Mouse (Mus musculus): ENCODE data around the gene Prkg1. TPM values are rescaled to one million over a fixed set of nuclear protein-coding genes. Genes with fewer than 3 reads are reported as not detected.

Gene Prkg1
- polyA plus RNA-seq, 1 experiment from 2014 or later = 4.9 TPM

- ATAC-seq = peak; percentile 68
- H3K27ac ChIP-seq (ENCODE audit: low read length) = no peak overlapping the region
Measured at GRCm38 (mm10) chr19:31284581-31284980, 480.3 kb downstream of the Prkg1 start.

GRCm38 (mm10) chr19:31284126-31284525, 480.7 kb downstream of the Prkg1 start:
- 85% methylated on average over 7 of the region's 7 CpGs for WGBS
- H3K27ac ChIP-seq (ENCODE audit: low read length) = no peak overlapping the region
- H3K27me3 ChIP-seq (ENCODE audit: control insufficient read depth, insufficient read depth, low read depth, low read length) = no peaks in the 10 kb centered on the region
- no peaks in the 10 kb centered on the region for H3K9me3 ChIP-seq (replicated peaks; ENCODE audit: control insufficient read depth, low read length, poor library complexity, severe bottlenecking)
- no peak overlapping the region for H3K4me2 ChIP-seq (ENCODE audit: low read length)
- ATAC-seq = peak; percentile 17; the same call in 1 of the 2 replicates
- peaks cover 4% of the 10 kb centered on the region; the same call in 1 of the 2 replicates for H3K4me1 ChIP-seq (ENCODE audit: control insufficient read depth, insufficient read depth, low read length)
- H3K9ac ChIP-seq (ENCODE audit: low read depth, low read length) = no peak overlapping the region
- H3K4me3 ChIP-seq (ENCODE audit: low read depth, low read length) = no peak overlapping the region
- no peaks in the 10 kb centered on the region for H3K36me3 ChIP-seq (ENCODE audit: control insufficient read depth, insufficient read depth, low read length)

More at GRCm38 (mm10) chr19:31284581-31284980, 480.3 kb downstream of the Prkg1 start:
- Histone ChIP-seq H3K36me3 (ENCODE audit: control insufficient read depth, insufficient read depth, low read length) (no peaks in the 10 kb centered on the region), H3K27me3 (ENCODE audit: control insufficient read depth, insufficient read depth, low read depth, low read length) (no peaks in the 10 kb centered on the region), H3K4me3 (ENCODE audit: low read depth, low read length) (no peak overlapping the region), H3K4me2 (ENCODE audit: low read length) (no peak overlapping the region), H3K9me3 (replicated peaks; ENCODE audit: control insufficient read depth, low read length, poor library complexity, severe bottlenecking) (no peaks in the 10 kb centered on the region), H3K4me1 (ENCODE audit: control insufficient read depth, insufficient read depth, low read length) (peaks cover 4% of the 10 kb centered on the region; the same call in 1 of the 2 replicates), H3K9ac (ENCODE audit: low read depth, low read length) (no peak overlapping the region)
- 35% methylated on average over 3 of the region's 3 CpGs for whole genome bisulfite sequencing

GRCm38 (mm10) chr19:31283617-31284016, 481.2 kb downstream of the Prkg1 start:
- H3K9me3 ChIP-seq (replicated peaks; ENCODE audit: control insufficient read depth, low read length, poor library complexity, severe bottlenecking) = no peaks in the 10 kb centered on the region
- no peak for ATAC-seq
- H3K36me3 ChIP-seq (ENCODE audit: control insufficient read depth, insufficient read depth, low read length) = no peaks in the 10 kb centered on the region
- H3K4me1 ChIP-seq (ENCODE audit: control insufficient read depth, insufficient read depth, low read length) = peaks cover 4% of the 10 kb centered on the region; the same call in 1 of the 2 replicates
- H3K27ac ChIP-seq (ENCODE audit: low read length) = no peak overlapping the region
- no peak overlapping the region for H3K9ac ChIP-seq (ENCODE audit: low read depth, low read length)
- no peak overlapping the region for H3K4me3 ChIP-seq (ENCODE audit: low read depth, low read length)
- H3K4me2 ChIP-seq (ENCODE audit: low read length) = no peak overlapping the region
- WGBS = 58% methylated on average over 2 of the region's 2 CpGs
- no peaks in the 10 kb centered on the region for H3K27me3 ChIP-seq (ENCODE audit: control insufficient read depth, insufficient read depth, low read depth, low read length)

DNA sequence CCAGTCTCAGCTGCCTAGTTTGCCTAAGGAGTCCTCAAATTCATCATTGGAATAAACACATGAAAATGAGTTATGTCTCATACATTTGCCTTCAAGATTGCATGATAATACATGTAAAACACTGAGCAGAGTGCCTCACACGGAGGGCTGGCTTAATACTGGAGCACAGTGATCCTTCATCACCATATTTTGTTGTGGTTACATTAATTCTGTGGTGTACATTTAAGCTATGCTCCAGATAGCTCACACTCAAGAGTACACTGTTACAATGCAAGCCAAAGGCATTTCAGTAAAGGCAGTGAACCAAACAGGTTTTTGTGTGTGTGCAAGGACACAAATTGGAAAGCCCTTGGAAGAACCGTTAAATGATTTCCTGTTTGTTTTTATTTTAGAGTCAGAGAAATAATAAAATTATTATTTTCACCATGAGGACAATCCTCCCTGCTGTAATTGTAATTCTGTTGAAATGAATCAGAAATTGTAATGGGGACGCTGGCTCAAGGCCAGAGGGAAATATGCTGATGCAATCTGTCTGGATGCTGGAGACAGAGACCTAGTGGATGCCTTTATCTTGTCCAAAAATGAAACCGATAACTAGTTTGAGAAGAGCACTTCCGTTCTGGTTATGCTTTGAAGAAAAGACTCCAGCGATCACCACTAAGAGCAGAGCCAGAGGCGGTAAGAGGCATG, 484.9 kb downstream of the Prkg1 start:
- Histone ChIP-seq H3K4me3 (ENCODE audit: low read depth, low read length) (no peak overlapping the region), H3K27me3 (ENCODE audit: control insufficient read depth, insufficient read depth, low read depth, low read length) (no peaks in the 10 kb centered on the region), H3K9ac (ENCODE audit: low read depth, low read length) (no peak overlapping the region), H3K27ac (ENCODE audit: low read length) (no peak overlapping the region), H3K36me3 (ENCODE audit: control insufficient read depth, insufficient read depth, low read length) (no peaks in the 10 kb centered on the region), H3K4me1 (ENCODE audit: control insufficient read depth, insufficient read depth, low read length) (peaks cover 4% of the 10 kb centered on the region; the same call in 1 of the 2 replicates), H3K9me3 (replicated peaks; ENCODE audit: control insufficient read depth, low read length, poor library complexity, severe bottlenecking) (no peaks in the 10 kb centered on the region), H3K4me2 (ENCODE audit: low read length) (no peak overlapping the region)
- 71% methylated on average over 7 of the region's 7 CpGs for WGBS
- ATAC-seq = no peak

GRCm38 (mm10) chr19:31262438-31262837, 502.4 kb downstream of the Prkg1 start:
- H3K36me3 ChIP-seq (ENCODE audit: control insufficient read depth, insufficient read depth, low read length) = no peaks in the 10 kb centered on the region
- no peak overlapping the region for H3K4me2 ChIP-seq (ENCODE audit: low read length)
- no peak overlapping the region for H3K4me3 ChIP-seq (ENCODE audit: low read depth, low read length)
- H3K27me3 ChIP-seq (ENCODE audit: control insufficient read depth, insufficient read depth, low read depth, low read length) = no peaks in the 10 kb centered on the region
- H3K9ac ChIP-seq (ENCODE audit: low read depth, low read length) = no peak overlapping the region
- WGBS = 46% methylated on average over 1 of the region's 1 CpGs
- H3K4me1 ChIP-seq (ENCODE audit: control insufficient read depth, insufficient read depth, low read length) = no peaks in the 10 kb centered on the region
- ATAC-seq = no peak
- H3K9me3 ChIP-seq (replicated peaks; ENCODE audit: control insufficient read depth, low read length, poor library complexity, severe bottlenecking) = no peaks in the 10 kb centered on the region
- H3K27ac ChIP-seq (ENCODE audit: low read length) = no peak overlapping the region

- Histone ChIP-seq H3K9me3 (replicated peaks; ENCODE audit: control insufficient read depth, low read length, poor library complexity, severe bottlenecking) (no peaks in the 10 kb centered on the region), H3K4me1 (ENCODE audit: control insufficient read depth, insufficient read depth, low read length) (no peaks in the 10 kb centered on the region), H3K27ac (ENCODE audit: low read length) (no peak overlapping the region), H3K36me3 (ENCODE audit: control insufficient read depth, insufficient read depth, low read length) (no peaks in the 10 kb centered on the region), H3K9ac (ENCODE audit: low read depth, low read length) (no peak overlapping the region), H3K4me2 (ENCODE audit: low read length) (no peak overlapping the region), H3K27me3 (ENCODE audit: control insufficient read depth, insufficient read depth, low read depth, low read length) (no peaks in the 10 kb centered on the region), H3K4me3 (ENCODE audit: low read depth, low read length) (no peak overlapping the region)
- no peak for ATAC-seq
Measured at GRCm38 (mm10) chr19:31260494-31260893, 504.3 kb downstream of the Prkg1 start.

- Histone ChIP-seq H3K4me2 (ENCODE audit: low read length) (no peak overlapping the region), H3K4me1 (ENCODE audit: control insufficient read depth, insufficient read depth, low read length) (no peaks in the 10 kb centered on the region), H3K4me3 (ENCODE audit: low read depth, low read length) (no peak overlapping the region), H3K9ac (ENCODE audit: low read depth, low read length) (no peak overlapping the region), H3K36me3 (ENCODE audit: control insufficient read depth, insufficient read depth, low read length) (no peaks in the 10 kb centered on the region), H3K27ac (ENCODE audit: low read length) (no peak overlapping the region), H3K27me3 (ENCODE audit: control insufficient read depth, insufficient read depth, low read depth, low read length) (no peaks in the 10 kb centered on the region), H3K9me3 (replicated peaks; ENCODE audit: control insufficient read depth, low read length, poor library complexity, severe bottlenecking) (no peaks in the 10 kb centered on the region)
- 87% methylated on average over 2 of the region's 2 CpGs for WGBS
- ATAC-seq = no peak
Measured at GRCm38 (mm10) chr19:31255780-31256179, 509.1 kb downstream of the Prkg1 start.

GRCm38 (mm10) chr19:31232410-31232809, 532.4 kb downstream of the Prkg1 start:
- no peaks in the 10 kb centered on the region for H3K36me3 ChIP-seq (ENCODE audit: control insufficient read depth, insufficient read depth, low read length)
- no peaks in the 10 kb centered on the region for H3K9me3 ChIP-seq (replicated peaks; ENCODE audit: control insufficient read depth, low read length, poor library complexity, severe bottlenecking)
- no peaks in the 10 kb centered on the region for H3K27me3 ChIP-seq (ENCODE audit: control insufficient read depth, insufficient read depth, low read depth, low read length)
- no peak overlapping the region for H3K27ac ChIP-seq (ENCODE audit: low read length)
- H3K4me2 ChIP-seq (ENCODE audit: low read length) = no peak overlapping the region
- no peak for ATAC-seq
- H3K4me3 ChIP-seq (ENCODE audit: low read depth, low read length) = no peak overlapping the region
- 0 out of 2 replicates have a peak, but pooled peaks cover 2% of the 10 kb centered on the region for H3K4me1 ChIP-seq (ENCODE audit: control insufficient read depth, insufficient read depth, low read length)
- H3K9ac ChIP-seq (ENCODE audit: low read depth, low read length) = no peak overlapping the region

DNA sequence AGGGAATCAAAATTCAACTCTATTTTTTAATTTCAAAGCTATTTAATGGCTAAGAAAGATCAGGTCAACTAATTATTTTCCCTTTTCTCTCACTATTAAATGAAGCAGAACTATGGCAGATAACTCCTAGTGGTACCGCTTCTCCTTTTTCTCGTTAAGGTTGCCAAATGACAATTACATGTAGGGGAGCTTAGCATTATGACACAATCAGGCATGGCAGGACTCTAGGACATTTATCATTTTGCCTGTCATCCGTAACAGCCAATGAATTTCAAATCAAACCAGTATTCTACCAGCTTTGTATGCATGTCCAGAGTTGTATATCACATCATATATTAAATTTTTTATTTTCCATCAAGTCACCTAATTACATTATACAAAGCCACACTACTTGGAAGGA, 536.4 kb downstream of the Prkg1 start:
- H3K9me3 ChIP-seq (replicated peaks; ENCODE audit: control insufficient read depth, low read length, poor library complexity, severe bottlenecking) = no peaks in the 10 kb centered on the region
- H3K4me1 ChIP-seq (ENCODE audit: control insufficient read depth, insufficient read depth, low read length) = 0 out of 2 replicates have a peak, but pooled peaks cover 2% of the 10 kb centered on the region
- no peak overlapping the region for H3K4me2 ChIP-seq (ENCODE audit: low read length)
- WGBS = 65% methylated on average over 3 of the region's 3 CpGs
- no peak overlapping the region for H3K27ac ChIP-seq (ENCODE audit: low read length)
- H3K27me3 ChIP-seq (ENCODE audit: control insufficient read depth, insufficient read depth, low read depth, low read length) = no peaks in the 10 kb centered on the region
- no peak overlapping the region for H3K9ac ChIP-seq (ENCODE audit: low read depth, low read length)
- H3K36me3 ChIP-seq (ENCODE audit: control insufficient read depth, insufficient read depth, low read length) = no peaks in the 10 kb centered on the region
- no peak for ATAC-seq
- no peak overlapping the region for H3K4me3 ChIP-seq (ENCODE audit: low read depth, low read length)
